Mouse (Mus musculus) megakaryocyte, embryonic 14.5 days (primary cell): Measurements from ENCODE around the gene Gpc6.

Source experiments
- FLI1 ChIP-seq: IDR thresholded peaks from 2 replicates; pipeline ENCODE4 v1.6.1; 2012; ENCODE audit warnings: low read length, inconsistent platforms, mixed read lengths
- GATA1 ChIP-seq: IDR thresholded peaks from 3 replicates; pipeline ENCODE4 v1.6.1; 2012; ENCODE audit warnings: mixed read lengths, low read length, inconsistent platforms, borderline replicate concordance

DNA sequence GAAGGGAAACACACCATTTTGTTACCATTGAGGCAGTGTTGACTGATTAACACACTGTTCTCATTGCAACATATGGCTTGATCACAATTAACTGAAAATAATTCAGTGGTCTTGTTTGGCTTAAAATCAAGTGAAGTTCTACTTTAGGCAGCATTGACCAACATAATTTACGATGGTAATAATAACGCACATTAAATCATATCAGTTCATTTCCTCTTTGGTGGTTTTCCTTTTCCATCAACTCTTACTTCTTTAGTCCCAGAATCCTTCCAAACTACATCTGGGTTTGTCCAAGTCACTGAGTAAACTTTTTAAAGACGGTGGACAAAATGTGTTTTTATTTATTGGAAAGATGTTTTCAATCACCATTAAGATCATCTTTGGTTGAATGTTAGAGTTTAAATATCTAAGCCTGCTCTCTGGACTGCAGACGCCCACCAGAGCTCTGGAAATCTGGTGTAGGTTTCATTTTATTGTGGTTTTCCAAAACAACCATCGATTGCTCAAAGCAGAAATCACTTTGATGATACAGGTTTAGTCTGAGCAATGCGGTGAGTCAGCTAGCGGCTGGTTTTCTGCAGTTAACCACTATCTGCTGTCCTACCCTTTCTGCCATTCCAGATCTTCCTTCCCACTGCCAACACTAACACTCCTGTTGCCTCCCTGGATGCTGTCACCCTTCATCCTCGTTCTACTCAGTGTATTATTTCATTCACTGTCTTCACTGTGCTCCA lies 314.7 kb downstream of the Gpc6 start:
- TF ChIP-seq FLI1, result no peak
- TF ChIP-seq GATA1, result no peak
